Mouse (Mus musculus): ENCODE data around the gene Frat2.
"Not testable (repeated sequence)": the region's sequence is repeated elsewhere in the genome, so short reads cannot be mapped to it uniquely, and the experiment has no call there.

The Frat2 gene

GRCm38 (mm10) chr19:41847992-41848851, at the start of gene Frat2:
TSS of gene Frat2 (minus strand) at chr19:41848132.
- DNase-seq (ENCODE audit: low spot score in 2 of 2): peak; percentile 88 to 89

- DNase-seq (ENCODE audit: low spot score in 2 of 2): no peak
Observed at GRCm38 (mm10) chr19:41896319-41896711, 48.4 kb upstream of the Frat2 start.

DNA sequence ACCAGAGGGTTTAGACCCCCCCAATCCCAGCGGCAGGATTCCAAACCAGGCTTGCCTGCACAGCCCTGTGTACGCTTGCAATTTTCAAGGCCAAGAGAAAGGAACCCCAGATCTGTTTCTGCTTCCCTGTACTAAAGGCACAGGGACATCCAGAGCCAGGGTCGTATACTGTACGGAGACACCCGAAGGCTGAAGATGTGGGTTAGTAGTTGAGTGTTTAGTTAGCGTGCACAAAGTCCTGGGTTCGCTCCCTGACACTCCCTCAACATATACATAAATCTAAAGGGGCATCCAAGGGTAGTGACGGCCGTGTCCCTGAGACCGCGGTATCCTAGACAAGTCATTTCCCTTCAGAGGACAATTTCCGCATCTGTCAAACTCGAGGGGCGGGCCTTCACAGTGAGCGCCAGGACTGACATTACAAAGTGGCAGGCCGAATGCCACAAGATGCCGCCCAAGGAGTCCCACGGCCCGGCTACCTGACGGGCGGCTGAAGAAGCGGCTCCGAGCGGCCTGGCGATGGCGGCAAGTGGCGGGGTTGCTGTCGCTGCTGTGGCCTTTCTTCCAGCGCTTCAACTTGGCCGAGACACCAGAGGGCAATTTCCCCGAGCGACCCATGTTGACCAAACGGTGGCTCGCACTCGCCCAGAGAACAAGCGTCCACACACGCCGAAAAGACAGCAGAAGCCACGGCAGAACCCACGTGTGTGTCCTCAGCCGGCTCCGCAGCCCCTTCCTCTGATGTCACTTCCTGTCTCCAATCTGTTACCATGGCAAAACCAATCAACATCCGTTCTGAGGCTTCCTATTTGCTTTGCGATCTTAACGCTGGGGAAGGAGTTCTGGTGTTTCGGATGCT, 47.8 kb upstream of the Frat2 start, which contains the start of gene Rrp12:
TSS of gene Rrp12 (minus strand) at position 714 of the 859 bp plus-strand sequence.
- peak; percentile 82 to 84 for DNase-seq (ENCODE audit: low spot score in 2 of 2)

DNA sequence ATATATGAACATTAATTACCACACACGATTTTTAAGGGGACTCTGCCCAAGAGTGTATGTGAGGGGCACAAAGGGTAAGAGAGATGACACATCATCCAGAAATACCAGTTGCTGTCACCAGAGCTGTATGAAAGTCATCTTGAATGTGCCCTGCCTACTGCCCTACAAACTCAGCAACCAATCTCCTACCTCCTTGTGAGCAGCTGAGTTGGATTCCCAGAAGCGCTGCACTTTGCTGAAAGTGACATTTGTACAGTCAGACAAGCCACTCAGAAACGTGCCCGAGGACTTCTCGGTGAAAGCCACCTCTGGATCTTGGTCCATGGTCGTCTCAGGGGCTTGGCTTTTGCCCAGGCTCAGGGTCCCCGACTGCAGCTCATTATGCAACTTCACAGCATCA, 47.0 kb upstream of the Frat2 start:
- no peak for DNase-seq (ENCODE audit: low spot score in 2 of 2)

GRCm38 (mm10) chr19:41888191-41888590, 40.3 kb upstream of the Frat2 start:
- DNase-seq (ENCODE audit: low spot score in 2 of 2): no peak

DNA sequence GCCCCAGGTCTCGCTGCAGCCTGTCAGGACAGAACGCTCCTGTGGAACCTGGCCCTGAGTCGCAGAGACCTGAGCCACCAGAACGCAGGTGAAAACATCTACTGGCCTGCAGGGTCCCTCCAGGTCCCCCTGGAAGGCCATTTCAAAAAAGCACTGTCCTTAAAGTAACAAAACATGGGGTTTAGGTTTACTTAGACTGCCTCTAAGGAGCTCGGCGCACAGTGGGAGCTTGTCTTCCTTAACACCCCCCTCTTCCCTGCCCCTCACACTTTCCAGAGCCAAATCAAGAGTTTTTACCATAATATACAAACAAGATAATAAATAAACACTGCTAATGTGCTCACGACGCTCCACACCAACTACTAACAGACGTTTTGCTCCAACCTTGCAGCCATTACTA, 36.0 kb upstream of the Frat2 start:
- no peak for DNase-seq (ENCODE audit: low spot score in 2 of 2)

GRCm38 (mm10) chr19:41881842-41882241, 33.9 kb upstream of the Frat2 start:
- DNase-seq (ENCODE audit: low spot score in 2 of 2): no peak

DNA sequence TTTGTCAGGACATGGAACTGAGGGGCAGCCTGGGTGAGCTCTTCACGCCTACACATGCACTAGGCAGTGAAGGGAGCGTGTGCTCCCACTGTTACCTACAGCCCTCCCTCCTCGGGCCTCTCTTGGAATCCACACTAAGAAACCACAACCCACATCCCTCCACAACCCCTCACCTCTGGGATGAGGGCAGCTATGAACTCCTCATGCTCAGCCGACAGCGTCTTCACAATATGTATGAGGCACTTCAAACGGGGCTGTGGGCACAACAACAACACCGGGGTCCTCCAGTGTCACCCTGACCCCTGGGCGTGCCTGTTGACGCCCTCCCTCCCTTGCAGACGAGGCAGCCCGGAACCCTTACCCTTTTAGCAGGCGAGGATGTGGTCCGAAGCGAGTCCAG, 26.4 kb upstream of the Frat2 start:
- peak; percentile 41 to 46 for DNase-seq (ENCODE audit: low spot score in 2 of 2)

- DNase-seq (ENCODE audit: low spot score in 2 of 2): no peak
Observed at GRCm38 (mm10) chr19:41872285-41872684, 24.4 kb upstream of the Frat2 start.

DNA sequence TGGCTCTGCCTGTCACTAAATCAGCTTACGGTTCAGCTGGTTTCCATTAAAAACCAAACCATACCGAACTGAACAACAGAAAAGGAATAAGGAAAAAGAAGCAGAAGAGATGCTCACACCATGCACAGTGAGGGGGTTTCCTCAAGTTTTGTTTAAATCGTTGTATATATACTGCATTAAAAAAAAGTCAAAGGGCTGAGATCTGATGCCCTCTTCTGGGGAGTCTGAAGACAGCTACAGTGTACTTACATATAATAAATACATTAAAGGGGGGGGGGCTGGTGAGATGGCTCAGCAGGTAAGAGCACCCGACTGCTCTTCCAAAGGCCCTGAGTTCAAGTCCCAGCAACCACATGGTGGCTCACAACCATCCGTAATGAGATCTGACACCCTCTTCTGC, 22.0 kb upstream of the Frat2 start:
- DNase-seq (ENCODE audit: low spot score in 2 of 2): not testable (repeated sequence)

DNA sequence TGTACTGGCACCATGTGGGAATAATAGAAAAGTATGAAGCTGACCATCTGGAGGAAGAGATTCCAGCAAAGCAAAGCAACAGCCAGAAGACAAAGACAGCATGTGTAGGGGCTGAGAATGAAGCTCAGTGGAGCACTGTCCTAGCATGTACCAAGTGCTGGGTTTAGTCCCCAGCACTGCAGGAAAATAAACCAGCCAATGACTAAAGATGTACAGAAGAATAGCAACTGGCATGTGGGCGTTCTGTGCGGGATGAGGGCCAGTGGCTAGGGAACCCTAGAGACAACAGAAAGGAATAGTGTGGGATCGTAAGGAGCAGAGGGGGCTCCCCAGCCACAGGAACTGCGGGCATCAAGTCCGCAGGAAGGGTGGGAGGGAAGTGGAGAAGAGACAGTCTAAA, 21.4 kb upstream of the Frat2 start:
- no peak for DNase-seq (ENCODE audit: low spot score in 2 of 2)

DNA sequence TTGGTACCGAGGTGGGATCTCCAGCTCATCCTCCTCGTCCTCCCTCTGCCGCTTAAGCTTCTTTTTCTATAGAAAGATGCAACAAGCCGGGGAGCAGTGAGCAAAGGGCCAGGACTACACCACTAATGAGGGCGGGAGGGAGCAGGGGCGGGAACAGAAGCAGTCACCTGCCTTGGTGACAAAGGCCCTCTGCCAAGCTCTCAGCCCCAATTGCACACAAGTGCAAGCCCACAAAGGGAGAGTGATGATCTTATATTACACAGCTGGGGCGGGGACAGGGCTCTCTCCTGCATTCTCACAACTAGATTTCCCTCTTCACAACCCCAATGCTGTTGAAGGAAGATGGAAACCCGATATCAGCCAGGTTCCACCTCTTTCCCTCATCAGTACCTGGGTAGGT, 18.8 kb upstream of the Frat2 start:
- no peak for DNase-seq (ENCODE audit: low spot score in 2 of 2)

GRCm38 (mm10) chr19:41857816-41858310, 9.9 kb upstream of the Frat2 start:
- no peak for DNase-seq (ENCODE audit: low spot score in 2 of 2)

- no peak for DNase-seq (ENCODE audit: low spot score in 2 of 2)
Observed at GRCm38 (mm10) chr19:41857086-41857762, 9.3 kb upstream of the Frat2 start.

DNA sequence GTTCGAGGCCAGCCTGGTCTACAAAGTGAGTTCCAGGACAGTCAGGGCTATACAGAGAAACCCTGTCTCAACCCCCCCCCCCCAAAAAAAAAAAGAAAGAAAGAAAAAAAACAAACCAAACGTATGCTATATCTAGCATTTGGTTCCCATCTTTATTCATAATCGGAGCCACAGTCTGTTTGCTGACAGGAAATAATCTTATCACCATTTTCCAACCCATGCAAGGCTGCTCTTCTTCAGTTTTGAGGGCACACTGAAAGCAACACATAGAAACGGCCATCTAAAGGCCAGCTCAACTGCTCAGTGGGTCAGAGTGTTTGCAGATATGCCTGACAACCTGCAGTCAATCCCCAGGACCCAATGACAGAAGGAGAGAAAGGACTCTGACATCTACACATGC, 4.5 kb upstream of the Frat2 start:
- DNase-seq (ENCODE audit: low spot score in 2 of 2): no peak

DNA sequence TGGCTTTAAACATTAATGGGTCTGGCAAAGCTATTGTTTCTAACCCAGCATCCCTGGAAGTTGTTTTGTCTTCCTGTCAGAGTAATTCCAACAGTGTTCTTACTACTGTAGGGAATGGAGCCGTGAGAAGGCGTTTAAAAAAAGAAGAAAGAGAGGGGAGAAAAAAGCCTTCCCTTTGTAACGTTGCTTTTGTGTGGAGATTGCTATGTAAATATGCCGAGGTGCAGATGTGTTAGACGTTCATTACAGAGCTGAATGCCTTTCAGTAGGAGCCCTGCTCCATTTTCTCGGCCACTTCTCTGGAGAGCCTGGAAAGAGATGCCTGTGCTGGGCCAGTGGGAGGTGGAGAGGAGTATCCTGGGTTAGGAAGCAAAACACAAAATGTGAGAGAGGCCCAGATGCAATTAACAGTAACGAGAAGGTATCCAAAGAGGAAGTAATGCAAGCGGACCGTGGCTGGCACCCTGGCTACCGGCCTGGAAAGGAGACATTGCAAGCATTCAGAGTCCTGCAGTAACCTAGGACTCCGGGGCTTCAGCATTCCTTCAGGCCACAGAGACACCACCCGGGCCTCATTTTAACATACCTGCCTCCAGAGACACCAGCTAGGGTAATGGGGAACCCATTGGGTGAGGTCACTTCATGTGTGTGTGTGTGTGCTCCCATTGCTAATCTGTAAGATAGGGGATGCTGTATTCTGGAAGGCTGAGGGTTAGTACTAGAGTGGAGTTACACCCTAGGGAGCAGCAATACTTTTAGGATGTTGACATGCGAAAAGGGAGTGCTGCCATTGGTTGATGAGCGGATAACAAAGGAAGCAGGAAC, 3.0 kb upstream of the Frat2 start:
- DNase-seq (ENCODE audit: low spot score in 2 of 2): no peak

- no peak for DNase-seq (ENCODE audit: low spot score in 2 of 2)
Observed at GRCm38 (mm10) chr19:41850021-41850718, 2.2 kb upstream of the Frat2 start.

DNA sequence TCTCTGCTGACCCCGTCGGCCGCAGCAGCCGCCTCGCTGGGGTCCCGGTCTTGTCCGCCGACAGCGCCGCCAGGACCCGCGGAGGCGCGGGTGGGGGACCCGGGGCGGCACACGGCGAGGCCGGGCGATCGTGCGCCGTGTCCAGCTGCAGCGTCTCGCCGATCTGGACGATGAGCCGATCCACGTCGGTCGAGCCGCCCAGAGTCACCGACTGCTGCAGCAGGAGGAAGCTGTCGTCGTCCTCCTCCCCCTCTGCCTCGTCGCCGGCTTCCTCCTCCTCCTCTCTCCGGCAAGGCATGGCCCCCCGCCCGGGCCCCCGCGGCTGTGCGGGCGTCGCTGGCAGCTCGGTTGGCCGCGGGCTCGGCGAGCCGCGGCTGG, 329 bp downstream of the Frat2 start:
- DNase-seq (ENCODE audit: low spot score in 2 of 2): not testable (repeated sequence)

DNA sequence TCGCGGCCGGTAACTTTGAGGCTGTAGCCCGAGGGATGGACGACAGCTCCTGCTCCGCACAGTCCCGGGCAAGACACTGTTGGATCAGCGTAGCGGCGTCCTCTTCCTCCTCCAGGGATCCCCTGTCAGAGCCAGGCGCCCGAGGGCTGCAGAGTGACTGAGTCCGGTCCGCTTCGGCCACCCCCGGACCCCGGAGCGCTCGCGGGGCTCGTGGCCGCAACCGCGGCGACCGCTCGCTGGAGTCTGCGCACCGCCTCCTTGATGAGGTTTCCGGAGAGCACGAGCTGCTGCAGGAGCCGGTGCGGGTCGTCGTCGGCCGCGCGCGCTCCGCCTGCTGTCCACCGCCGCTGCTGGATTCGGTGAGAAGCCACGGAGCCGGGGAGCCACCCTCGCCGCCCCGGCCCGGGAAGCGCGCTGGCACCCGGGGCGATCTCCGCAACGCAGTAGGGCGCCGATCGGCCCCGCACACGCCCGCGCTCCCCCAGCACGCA, 796 bp downstream of the Frat2 start:
- DNase-seq (ENCODE audit: low spot score in 2 of 2): peak; percentile 16 to 23

DNA sequence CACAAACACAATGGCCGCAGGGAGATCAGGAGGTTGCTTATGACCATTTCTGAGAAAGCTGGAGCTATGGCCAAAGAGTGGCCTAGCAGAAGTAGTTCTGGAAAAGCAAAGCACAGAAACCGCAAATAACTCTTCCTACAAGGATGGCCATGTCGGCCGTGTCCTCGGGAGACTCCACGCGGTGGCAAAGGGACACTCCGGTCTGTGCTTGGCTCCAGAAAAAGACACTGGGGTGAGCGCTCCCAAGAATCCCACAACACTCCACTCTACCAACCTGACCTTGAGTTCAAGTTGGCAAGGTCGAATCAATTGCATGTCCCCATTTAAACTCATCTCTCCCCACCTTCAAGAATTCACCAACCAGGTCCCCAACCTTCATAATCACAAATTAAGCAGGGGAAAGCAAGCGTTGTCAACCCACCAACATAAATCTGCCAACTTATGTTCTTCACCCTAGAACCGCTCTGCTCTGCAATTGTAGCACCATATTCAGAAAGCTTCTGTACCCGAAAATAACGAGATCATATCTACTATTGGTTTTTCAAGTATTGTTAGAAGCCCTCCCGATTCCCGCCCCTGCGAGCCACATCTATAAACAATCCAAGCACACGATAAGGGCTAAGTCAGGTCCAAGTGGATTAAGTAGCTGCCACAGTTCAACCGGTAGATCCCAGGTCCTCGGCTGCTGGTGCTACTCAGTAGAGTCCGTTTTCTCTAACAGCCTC, 1.4 kb downstream of the Frat2 start:
- DNase-seq (ENCODE audit: low spot score in 2 of 2): no peak
